Mouse (Mus musculus): Measurements from ENCODE around the gene Ppp1r10. TPM values are rescaled to one million over a fixed set of nuclear protein-coding genes. Genes with fewer than 3 reads are reported as not detected.

The Ppp1r10 gene
- polyA plus RNA-seq, 1 experiment from 2014 or later: 26.9 TPM

DNA sequence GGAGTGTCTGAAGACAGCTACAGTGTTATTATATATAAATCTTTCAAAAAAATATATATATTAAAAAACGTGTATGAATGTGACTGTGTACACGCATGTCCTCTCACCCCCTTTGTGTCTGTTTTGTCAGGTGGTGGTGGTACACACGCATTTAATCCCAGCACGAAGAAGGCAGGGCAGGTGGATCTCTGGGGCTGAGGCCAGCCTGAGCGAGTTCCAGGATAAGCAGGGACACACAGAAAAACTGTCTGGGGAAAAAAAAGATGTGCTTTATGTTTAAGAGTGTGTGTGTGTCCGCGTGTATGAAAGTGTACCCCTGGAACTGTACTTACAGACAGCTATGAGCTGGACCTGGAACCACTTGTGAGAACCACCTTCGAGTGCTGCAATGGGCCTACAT is 38.4 kb downstream of the Ppp1r10 start:
- no peak for ATAC-seq (replicated peaks; ENCODE audit: insufficient number of reproducible peaks, low FRiP score, low TSS enrichment)
- H3K4me3 ChIP-seq (ENCODE audit: low read depth, low read length): no peak overlapping the region
- no peak overlapping the region for H3K9ac ChIP-seq (ENCODE audit: low read depth, low read length)
- H3K4me1 ChIP-seq (ENCODE audit: control insufficient read depth, insufficient read depth, low read length): no peaks in the 10 kb centered on the region
- no peak overlapping the region for H3K27ac ChIP-seq (ENCODE audit: low read depth, low read length)
- no peak overlapping the region for H3K4me2 ChIP-seq
- peaks cover 21% of the 10 kb centered on the region for H3K36me3 ChIP-seq (ENCODE audit: control insufficient read depth, insufficient read depth, low read length)
- no peaks in the 10 kb centered on the region for H3K27me3 ChIP-seq (ENCODE audit: control insufficient read depth, insufficient read depth, low read length)
- no peaks in the 10 kb centered on the region for H3K9me3 ChIP-seq (replicated peaks; ENCODE audit: control insufficient read depth, low read length)
- WGBS (ENCODE audit: insufficient replicate concordance): 72% methylated on average over 8 of the region's 8 CpGs

DNA sequence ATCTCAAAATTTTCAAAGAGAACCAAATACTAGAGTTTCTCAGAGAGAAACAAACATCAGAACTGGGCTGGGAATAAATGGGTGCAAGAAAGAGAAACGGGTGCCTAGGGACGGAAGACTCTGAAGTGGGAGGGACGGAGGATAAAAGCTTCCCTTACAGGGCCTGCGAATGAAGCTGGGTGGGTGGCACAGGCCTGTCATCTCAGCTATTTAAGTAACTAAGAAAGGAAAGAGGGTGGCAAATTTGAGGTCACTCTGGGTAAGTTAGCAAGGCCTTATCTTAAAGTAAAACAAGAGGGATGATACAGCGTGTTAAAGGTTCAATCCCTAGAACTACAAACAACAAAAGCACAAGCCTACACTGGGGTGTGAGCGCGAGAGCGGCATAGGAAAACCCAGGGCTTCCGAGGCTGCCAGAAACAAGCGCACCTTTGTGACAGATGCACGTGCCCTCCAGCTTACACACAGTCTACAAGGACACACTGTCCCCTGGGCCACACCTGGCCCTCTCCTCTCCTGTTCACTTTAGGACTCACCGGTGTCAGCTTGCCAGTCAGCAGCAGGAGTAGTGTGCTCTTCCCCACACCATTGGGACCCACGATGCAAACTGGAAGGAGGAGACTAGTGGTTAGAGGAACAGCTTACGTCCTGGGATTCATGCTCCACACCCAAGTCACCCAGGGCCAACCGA is 42.4 kb downstream of the Ppp1r10 start:
- Histone ChIP-seq H3K9me3 (replicated peaks; ENCODE audit: control insufficient read depth, low read length) (no peaks in the 10 kb centered on the region), H3K4me2 (no peak overlapping the region), H3K36me3 (ENCODE audit: control insufficient read depth, insufficient read depth, low read length) (peaks cover 51% of the 10 kb centered on the region), H3K4me1 (ENCODE audit: control insufficient read depth, insufficient read depth, low read length) (no peaks in the 10 kb centered on the region), H3K27ac (ENCODE audit: low read depth, low read length) (no peak overlapping the region), H3K27me3 (ENCODE audit: control insufficient read depth, insufficient read depth, low read length) (no peaks in the 10 kb centered on the region), H3K4me3 (ENCODE audit: low read depth, low read length) (no peak overlapping the region), H3K9ac (ENCODE audit: low read depth, low read length) (no peak overlapping the region)
- ATAC-seq (replicated peaks; ENCODE audit: insufficient number of reproducible peaks, low FRiP score, low TSS enrichment): no peak
- WGBS (ENCODE audit: insufficient replicate concordance): 94% methylated on average over 15 of the region's 15 CpGs

DNA sequence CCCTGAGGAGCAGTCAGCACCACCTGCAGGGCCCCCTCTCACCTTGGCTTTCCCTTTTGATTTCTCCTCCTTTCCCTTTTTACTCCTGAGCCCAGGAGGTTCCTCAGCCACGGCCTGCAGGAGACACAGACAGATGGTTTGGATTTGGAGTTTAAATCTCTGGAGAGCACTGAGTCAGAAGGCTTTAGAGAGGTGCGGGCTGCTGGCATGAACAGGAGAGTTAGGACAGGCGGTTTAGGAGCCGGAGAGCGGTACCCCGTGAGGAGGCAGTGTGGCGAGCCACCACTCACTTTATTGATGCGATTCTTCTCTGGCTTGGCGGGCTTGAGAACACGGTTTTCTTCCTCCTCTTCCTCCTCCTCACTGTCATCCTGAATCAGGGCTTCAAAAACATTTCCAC is 47.0 kb downstream of the Ppp1r10 start:
- no peak overlapping the region for H3K4me2 ChIP-seq
- no peak for ATAC-seq (replicated peaks; ENCODE audit: insufficient number of reproducible peaks, low FRiP score, low TSS enrichment)

DNA sequence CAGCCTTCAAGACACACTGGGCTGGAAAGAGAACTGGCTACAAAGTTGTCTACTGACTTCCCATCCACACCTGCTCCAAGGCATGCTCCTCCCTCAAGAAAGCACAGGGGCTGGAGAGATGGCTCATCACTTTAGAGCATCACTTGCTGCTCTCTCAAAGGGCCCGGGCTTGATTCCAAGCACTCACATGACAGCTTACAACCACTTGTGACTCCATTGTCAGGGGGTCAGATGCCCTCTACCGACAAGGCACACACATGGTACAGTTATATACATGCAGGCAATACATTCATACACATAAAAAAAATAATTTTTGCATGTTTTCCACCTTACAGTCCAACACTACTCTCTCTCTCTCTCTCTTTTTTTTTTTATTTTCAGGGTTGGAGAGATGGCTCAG is 51.4 kb downstream of the Ppp1r10 start:
- 84% methylated on average over 2 of the region's 2 CpGs for WGBS (ENCODE audit: insufficient replicate concordance)
- H3K9me3 ChIP-seq (replicated peaks; ENCODE audit: control insufficient read depth, low read length): no peaks in the 10 kb centered on the region
- no peak overlapping the region for H3K4me3 ChIP-seq (ENCODE audit: low read depth, low read length)
- H3K27me3 ChIP-seq (ENCODE audit: control insufficient read depth, insufficient read depth, low read length): no peaks in the 10 kb centered on the region
- no peak for ATAC-seq (replicated peaks; ENCODE audit: insufficient number of reproducible peaks, low FRiP score, low TSS enrichment)
- H3K36me3 ChIP-seq (ENCODE audit: control insufficient read depth, insufficient read depth, low read length): peaks cover 16% of the 10 kb centered on the region
- H3K4me2 ChIP-seq: no peak overlapping the region
- no peak overlapping the region for H3K9ac ChIP-seq (ENCODE audit: low read depth, low read length)
- no peak overlapping the region for H3K27ac ChIP-seq (ENCODE audit: low read depth, low read length)
- peaks cover 9% of the 10 kb centered on the region for H3K4me1 ChIP-seq (ENCODE audit: control insufficient read depth, insufficient read depth, low read length)

More for the DNA sequence above, 47.0 kb downstream of the Ppp1r10 start:
- Histone ChIP-seq H3K9me3 (replicated peaks; ENCODE audit: control insufficient read depth, low read length) (no peaks in the 10 kb centered on the region), H3K36me3 (ENCODE audit: control insufficient read depth, insufficient read depth, low read length) (peaks cover 45% of the 10 kb centered on the region), H3K27me3 (ENCODE audit: control insufficient read depth, insufficient read depth, low read length) (no peaks in the 10 kb centered on the region), H3K4me3 (ENCODE audit: low read depth, low read length) (no peak overlapping the region), H3K4me1 (ENCODE audit: control insufficient read depth, insufficient read depth, low read length) (peaks cover 1% of the 10 kb centered on the region; the same call in 1 of the 2 replicates), H3K9ac (ENCODE audit: low read depth, low read length) (no peak overlapping the region), H3K27ac (ENCODE audit: low read depth, low read length) (no peak overlapping the region)
- WGBS (ENCODE audit: insufficient replicate concordance): 90% methylated on average over 10 of the region's 10 CpGs

DNA sequence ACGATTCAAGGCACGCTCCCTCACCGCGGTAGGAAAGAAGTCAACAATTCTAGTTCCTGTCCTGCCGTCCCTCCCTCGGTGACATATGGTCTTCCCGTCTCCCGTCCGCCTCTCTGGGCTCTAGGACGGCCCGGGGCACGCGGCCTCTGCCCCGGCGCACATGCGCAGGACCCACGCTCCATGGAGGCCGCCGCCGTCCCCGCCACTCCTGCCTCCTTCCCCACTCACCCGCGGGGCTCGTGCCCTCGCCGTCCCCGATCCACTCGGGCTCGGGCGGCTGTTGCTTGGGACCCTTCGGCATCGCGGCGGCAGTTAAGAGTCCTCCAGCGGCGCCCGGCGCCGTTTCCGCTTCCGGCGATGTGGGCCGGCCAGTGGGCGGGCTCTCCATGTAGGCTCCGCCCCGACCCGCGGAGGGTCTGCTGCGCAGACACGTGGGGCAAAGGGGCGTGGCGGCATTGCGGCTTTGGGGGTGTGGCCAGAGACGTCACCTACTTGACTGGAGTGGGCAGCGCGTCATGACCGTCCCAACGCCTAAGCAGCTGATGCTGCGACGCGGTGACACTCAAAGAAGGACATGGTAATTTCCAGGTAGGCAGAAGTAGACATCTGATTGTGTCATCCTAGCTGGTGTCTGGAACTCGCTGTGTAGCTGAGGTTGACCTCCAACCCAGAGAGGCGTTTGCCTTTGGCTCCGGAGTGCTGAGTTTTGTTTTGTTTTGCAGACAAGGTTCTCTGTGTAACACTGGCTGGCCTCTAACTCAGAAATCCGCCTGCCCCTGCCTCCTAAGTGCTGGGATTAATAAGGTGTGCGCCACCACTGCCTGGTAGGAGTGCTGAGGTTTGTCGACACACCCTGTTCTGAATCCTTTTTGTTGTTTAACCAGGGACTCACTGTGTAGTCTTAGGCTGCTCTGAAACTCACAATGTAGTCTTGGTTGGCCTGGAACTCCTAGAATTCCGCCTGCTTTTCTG is 53.5 kb downstream of the Ppp1r10 start, which contains the start of gene Abcf1:
TSS of gene Abcf1 (minus strand) at position 344 of the 972 bp plus-strand sequence.
- Histone ChIP-seq H3K27ac (ENCODE audit: low read depth, low read length) (peak within 1 kb of the TSS; percentile 77), H3K9me3 (replicated peaks; ENCODE audit: control insufficient read depth, low read length) (no peaks in the 10 kb centered on the region)

DNA sequence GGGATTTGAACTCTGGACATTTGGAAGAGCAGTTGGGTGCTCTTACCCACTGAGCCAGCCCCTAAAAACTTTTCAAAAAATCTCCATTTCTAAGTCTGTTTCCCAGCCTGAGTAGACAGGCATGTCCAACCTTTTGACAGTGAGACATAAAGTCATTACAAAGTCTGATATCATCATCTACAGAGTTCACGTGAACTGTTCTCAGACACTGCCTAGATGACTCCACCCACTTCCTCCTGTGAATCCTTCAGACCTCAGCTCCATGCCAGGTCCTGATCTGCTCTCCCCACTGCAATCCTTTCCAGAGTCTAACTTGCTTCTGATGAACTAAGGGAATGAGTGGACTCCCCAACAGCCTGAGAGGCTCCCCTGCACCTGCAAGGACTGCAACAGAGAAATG is 55.9 kb downstream of the Ppp1r10 start:
- Histone ChIP-seq H3K27me3 (ENCODE audit: control insufficient read depth, insufficient read depth, low read length) (no peaks in the 10 kb centered on the region), H3K27ac (ENCODE audit: low read depth, low read length) (no peak overlapping the region), H3K9me3 (replicated peaks; ENCODE audit: control insufficient read depth, low read length) (no peaks in the 10 kb centered on the region), H3K9ac (ENCODE audit: low read depth, low read length) (no peak overlapping the region), H3K4me3 (ENCODE audit: low read depth, low read length) (no peak overlapping the region), H3K36me3 (ENCODE audit: control insufficient read depth, insufficient read depth, low read length) (peaks cover 9% of the 10 kb centered on the region), H3K4me1 (ENCODE audit: control insufficient read depth, insufficient read depth, low read length) (peaks cover 9% of the 10 kb centered on the region), H3K4me2 (no peak overlapping the region)
- 52% methylated on average over 1 of the region's 1 CpGs for WGBS (ENCODE audit: insufficient replicate concordance)
- ATAC-seq (replicated peaks; ENCODE audit: insufficient number of reproducible peaks, low FRiP score, low TSS enrichment): no peak

More for the DNA sequence above, 53.5 kb downstream of the Ppp1r10 start, which contains the start of gene Abcf1:
- Histone ChIP-seq H3K36me3 (ENCODE audit: control insufficient read depth, insufficient read depth, low read length) (peaks cover 8% of the 10 kb centered on the region), H3K4me2 (peak within 1 kb of the TSS; percentile 74), H3K4me1 (ENCODE audit: control insufficient read depth, insufficient read depth, low read length) (peaks cover 9% of the 10 kb centered on the region), H3K27me3 (ENCODE audit: control insufficient read depth, insufficient read depth, low read length) (no peaks in the 10 kb centered on the region), H3K4me3 (ENCODE audit: low read depth, low read length) (peak within 1 kb of the TSS; percentile 92), H3K9ac (ENCODE audit: low read depth, low read length) (peak within 1 kb of the TSS; percentile 91)
- WGBS (ENCODE audit: insufficient replicate concordance): under 1% methylated on average over 68 of the region's 68 CpGs
- peak; percentile 98 for ATAC-seq (replicated peaks; ENCODE audit: insufficient number of reproducible peaks, low FRiP score, low TSS enrichment)

DNA sequence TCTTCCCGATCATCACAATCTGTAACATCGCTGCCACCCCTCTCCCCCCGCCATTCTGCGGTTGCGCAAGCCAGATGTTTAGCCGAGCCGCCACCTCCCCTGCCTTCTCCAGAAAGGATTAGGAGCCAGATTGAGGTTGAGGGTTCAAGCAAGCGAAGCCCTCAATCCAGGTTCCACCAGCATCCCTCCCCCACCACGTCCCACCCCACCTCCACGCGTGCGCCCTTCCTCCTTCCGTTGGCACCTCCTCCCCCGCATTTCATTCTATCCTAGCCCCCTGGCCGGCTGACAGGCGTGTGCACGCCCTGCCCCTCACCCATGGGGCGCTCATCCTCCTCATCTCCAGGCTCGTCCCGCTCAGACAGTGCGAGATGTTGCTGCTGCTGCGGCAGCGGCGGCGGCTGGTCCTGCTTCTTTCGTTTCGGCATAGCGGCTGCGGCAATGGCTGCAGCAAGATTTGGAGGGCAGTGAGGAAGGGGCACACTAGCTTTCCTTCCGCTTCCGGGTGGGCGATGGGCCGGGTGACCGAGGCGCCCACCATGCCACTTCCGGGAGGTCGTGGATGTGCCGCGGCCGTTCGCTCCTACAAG is 62.7 kb downstream of the Ppp1r10 start:
- Histone ChIP-seq H3K4me3 (ENCODE audit: low read depth, low read length) (peak overlapping the region; percentile 90), H3K27ac (ENCODE audit: low read depth, low read length) (peak overlapping the region; percentile 96), H3K4me1 (ENCODE audit: control insufficient read depth, insufficient read depth, low read length) (peaks cover 13% of the 10 kb centered on the region), H3K9ac (ENCODE audit: low read depth, low read length) (peak overlapping the region; percentile 89), H3K36me3 (ENCODE audit: control insufficient read depth, insufficient read depth, low read length) (peaks cover 11% of the 10 kb centered on the region; the same call in 1 of the 2 replicates), H3K4me2 (peak overlapping the region; percentile 94), H3K9me3 (replicated peaks; ENCODE audit: control insufficient read depth, low read length) (no peaks in the 10 kb centered on the region), H3K27me3 (ENCODE audit: control insufficient read depth, insufficient read depth, low read length) (no peaks in the 10 kb centered on the region)
- ATAC-seq (replicated peaks; ENCODE audit: insufficient number of reproducible peaks, low FRiP score, low TSS enrichment): peak; percentile 62
- under 1% methylated on average over 41 of the region's 41 CpGs for whole genome bisulfite sequencing (ENCODE audit: insufficient replicate concordance)
